Mouse (Mus musculus) G1E-ER4 (cell line): Measurements from ENCODE around the gene Stx5a. TPM values are rescaled to one million over a fixed set of nuclear protein-coding genes. Genes with fewer than 3 reads are reported as not detected.

Experiments
- GATA1 ChIP-seq: IDR thresholded peaks from one replicate; pipeline ENCODE4 v1.8.0; 2012; ENCODE audit warnings: low read length, inconsistent platforms
- polyA plus RNA-seq: library from polyadenylated mRNA; stranded (reverse); fragments of >175 nt; gene quantifications from 2 replicates; pipeline ENCODE4 v1.2.3, GENCODE M21; 2012

Gene Stx5a
- polyA plus RNA-seq, 1 experiment: 17.1 TPM

- no peak for TF ChIP-seq GATA1
These were observed 27.8 kb upstream of the Stx5a start for GRCm38 (mm10) chr19:8713306-8713996.

- TF ChIP-seq GATA1: no peak
These were observed 27.1 kb upstream of the Stx5a start for GRCm38 (mm10) chr19:8713997-8714652.

- TF ChIP-seq GATA1: peak; percentile 44
These were observed 26.3 kb upstream of the Stx5a start for GRCm38 (mm10) chr19:8714653-8715481.

GRCm38 (mm10) chr19:8715868-8716766 lies 25.1 kb upstream of the Stx5a start:
- TF ChIP-seq GATA1: no peak

- TF ChIP-seq GATA1: no peak
These were observed 24.3 kb upstream of the Stx5a start for GRCm38 (mm10) chr19:8716767-8717475.

- TF ChIP-seq GATA1: no peak
These were observed 22.9 kb upstream of the Stx5a start for GRCm38 (mm10) chr19:8718357-8718756.

- TF ChIP-seq GATA1: no peak
These were observed 19.8 kb upstream of the Stx5a start for GRCm38 (mm10) chr19:8721378-8721777.

GRCm38 (mm10) chr19:8722021-8722420 lies 19.2 kb upstream of the Stx5a start:
- no peak for TF ChIP-seq GATA1

GRCm38 (mm10) chr19:8722559-8722906 lies 18.7 kb upstream of the Stx5a start:
- TF ChIP-seq GATA1: no peak

- TF ChIP-seq GATA1: no peak
These were observed 18.2 kb upstream of the Stx5a start, which contains the start of gene Slc3a2 for GRCm38 (mm10) chr19:8722907-8723573. Slc3a2 (minus strand) TSS chr19:8723369.

GRCm38 (mm10) chr19:8723574-8724346 lies 17.5 kb upstream of the Stx5a start:
- no peak for TF ChIP-seq GATA1

- no peak for TF ChIP-seq GATA1
These were observed 16.8 kb upstream of the Stx5a start for GRCm38 (mm10) chr19:8724392-8724791.

GRCm38 (mm10) chr19:8725081-8725613 lies 16.1 kb upstream of the Stx5a start:
- TF ChIP-seq GATA1: no peak
